Mouse (Mus musculus) liver, adult 2 months (tissue): ENCODE measurements around the gene Dhtkd1.

Experiments
- CTCF ChIP-seq: fragments of 200-500 bp; IDR thresholded peaks from 2 replicates; pipeline ENCODE4 v1.5.1; 2011; ENCODE audit warnings: low read depth, low read length, control low read depth
- POLR2A ChIP-seq: fragments of 200-500 bp; IDR thresholded peaks from 2 replicates; pipeline ENCODE4 v1.6.1; 2011; ENCODE audit warnings: low read length, control low read depth; ENCODE audit not compliant: insufficient read depth; ENCODE audit errors: extremely low read depth

- TF ChIP-seq CTCF (no peak), POLR2A (no peak)
These were observed 3.3 kb downstream of the Dhtkd1 start for GRCm38 (mm10) chr2:5939319-5939718.
